Mouse (Mus musculus) MEL (cell line): ENCODE data around the gene Cdkn2d. TPM values are rescaled to one million over a fixed set of nuclear protein-coding genes. Genes with fewer than 3 reads are reported as not detected.

Experiments used
- DNase-seq: peaks from one replicate; pipeline ENCODE4 v3.0.0; 2011; ENCODE audit warnings: low read depth, low spot score
- H3K27ac ChIP-seq: 2 replicates; pipeline ENCODE4 v1.5.1; 2012; ENCODE audit warnings: low read depth, mild to moderate bottlenecking, control low read depth, low read length, moderate library complexity; ENCODE audit not compliant: control insufficient read depth
- H3K27me3 ChIP-seq, 2 experiments: fragments of 150-350 bp in 1 of 2; sonication (generic) in 1 of 2; 2 replicates each; pipeline ENCODE4 v1.6.1; 2012; ENCODE audit warnings: low read length in 2 of 2, mild to moderate bottlenecking in 2 of 2, improper control_type of control experiment in 1 of 2, moderate library complexity in 1 of 2; ENCODE audit not compliant: insufficient read depth in 2 of 2, control insufficient read depth in 1 of 2
- H3K36me3 ChIP-seq, 2 experiments: 2 replicates each; pipeline ENCODE4 v1.6.1; 2012 to 2014; ENCODE audit warnings: low read length in 2 of 2, improper control_type of control experiment in 1 of 2, inconsistent platforms in 1 of 2, mild to moderate bottlenecking in 1 of 2; ENCODE audit not compliant: insufficient read depth in 2 of 2, control insufficient read depth in 1 of 2
- H3K4me1 ChIP-seq, 2 experiments: fragments of 150-350 bp in 1 of 2; sonication (generic) in 1 of 2; 2 replicates each; pipeline ENCODE4 v1.6.1; 2012; ENCODE audit warnings: low read length in 2 of 2, improper control_type of control experiment in 1 of 2, mild to moderate bottlenecking in 1 of 2; ENCODE audit not compliant: insufficient read depth in 2 of 2, control insufficient read depth in 1 of 2
- H3K4me3 ChIP-seq, 2 experiments: fragments of 150-350 bp in 1 of 2; sonication (generic) in 1 of 2; 2 replicates each; pipeline ENCODE4 v1.5.1; 2012; ENCODE audit warnings: low read depth in 2 of 2, low read length in 2 of 2, mild to moderate bottlenecking in 2 of 2, moderate library complexity in 2 of 2, control low read depth in 1 of 2, improper control_type of control experiment in 1 of 2; ENCODE audit not compliant: control insufficient read depth in 1 of 2, insufficient read depth in 1 of 2
- H3K79me2 ChIP-seq: 2 replicates; pipeline ENCODE4 v1.6.1; 2012; ENCODE audit warnings: mild to moderate bottlenecking, low read length, moderate library complexity; ENCODE audit not compliant: control insufficient read depth, poor library complexity, insufficient read depth
- H3K9ac ChIP-seq: 2 replicates; pipeline ENCODE4 v1.6.1; 2012; ENCODE audit warnings: low read depth, mild to moderate bottlenecking, control low read depth, low read length, moderate library complexity; ENCODE audit not compliant: control insufficient read depth, poor library complexity, severe bottlenecking
- H3K9me3 ChIP-seq: fragments of 150-350 bp; sonication (generic); replicated peaks from 2 replicates; pipeline ENCODE4 v1.6.1; 2012; ENCODE audit warnings: mild to moderate bottlenecking, low read length, improper control_type of control experiment, moderate library complexity; ENCODE audit not compliant: insufficient read depth
- BHLHE40 ChIP-seq: IDR thresholded peaks from 2 replicates; pipeline ENCODE4 v1.6.1; 2012; ENCODE audit warnings: low read depth, mild to moderate bottlenecking, inconsistent platforms, low read length, improper control_type of control experiment, borderline replicate concordance
- CHD2 ChIP-seq: IDR thresholded peaks from 2 replicates; pipeline ENCODE4 v1.6.1; 2011; ENCODE audit warnings: low read length, improper control_type of control experiment
- CTCF ChIP-seq, 3 experiments: IDR thresholded peaks in 2 of 3; conservative IDR thresholded peaks in 1 of 3; 2 replicates each; pipeline ENCODE4 v1.5.1; 2011 to 2012; ENCODE audit warnings: low read length in 3 of 3, low read depth in 2 of 3, mild to moderate bottlenecking in 2 of 3, improper control_type of control experiment in 1 of 3, inconsistent platforms in 1 of 3, mixed read lengths in 1 of 3, moderate library complexity in 1 of 3; ENCODE audit not compliant: control insufficient read depth in 1 of 3, insufficient read depth in 1 of 3, poor library complexity in 1 of 3, severe bottlenecking in 1 of 3
- ELF1 ChIP-seq: IDR thresholded peaks from 2 replicates; pipeline ENCODE4 v1.6.1; 2014; ENCODE audit warnings: low read depth, mild to moderate bottlenecking, inconsistent platforms, low read length, improper control_type of control experiment, moderate library complexity
- ETS1 ChIP-seq: IDR thresholded peaks from 2 replicates; pipeline ENCODE4 v1.6.1; 2012; ENCODE audit warnings: low read depth, mild to moderate bottlenecking, inconsistent platforms, low read length, improper control_type of control experiment, moderate library complexity
- GABPA ChIP-seq: IDR thresholded peaks from 2 replicates; pipeline ENCODE4 v1.6.1; 2012; ENCODE audit warnings: low read depth, mild to moderate bottlenecking, inconsistent platforms, low read length, improper control_type of control experiment, moderate library complexity
- HCFC1 ChIP-seq: IDR thresholded peaks from 2 replicates; pipeline ENCODE4 v1.6.1; 2012; ENCODE audit warnings: low read depth, mild to moderate bottlenecking, inconsistent platforms, low read length, improper control_type of control experiment, moderate library complexity
- JUND ChIP-seq: IDR thresholded peaks from 2 replicates; pipeline ENCODE4 v1.6.1; 2011; ENCODE audit warnings: low read depth, mild to moderate bottlenecking, improper control_type of control experiment, low read length
- KAT2A ChIP-seq: conservative IDR thresholded peaks from 2 replicates; pipeline ENCODE4 v1.6.1; 2012; ENCODE audit warnings: low read depth, low read length, improper control_type of control experiment, inconsistent platforms
- MAFK ChIP-seq: IDR thresholded peaks from 2 replicates; pipeline ENCODE4 v1.6.1; 2011; ENCODE audit warnings: low read depth, mild to moderate bottlenecking, low read length, improper control_type of control experiment, borderline replicate concordance
- MAZ ChIP-seq: IDR thresholded peaks from 2 replicates; pipeline ENCODE4 v1.6.1; 2012; ENCODE audit warnings: low read depth, mild to moderate bottlenecking, inconsistent platforms, low read length, improper control_type of control experiment
- MYC ChIP-seq: IDR thresholded peaks from 2 replicates; pipeline ENCODE4 v1.6.1; 2011; ENCODE audit warnings: low read depth, mild to moderate bottlenecking, low read length, improper control_type of control experiment, moderate library complexity
- NELFE ChIP-seq: IDR thresholded peaks from 2 replicates; pipeline ENCODE4 v1.6.1; 2011; ENCODE audit warnings: low read depth, low read length, improper control_type of control experiment
- POLR2A ChIP-seq, 2 experiments: IDR thresholded peaks; 2 replicates each; pipeline ENCODE4 v1.6.1; 2011 to 2012; ENCODE audit warnings: low read length in 2 of 2, mild to moderate bottlenecking in 2 of 2, control low read depth in 1 of 2, improper control_type of control experiment in 1 of 2, low read depth in 1 of 2, moderate library complexity in 1 of 2; ENCODE audit not compliant: control insufficient read depth in 1 of 2, insufficient read depth in 1 of 2, poor library complexity in 1 of 2
- RAD21 ChIP-seq: IDR thresholded peaks from 2 replicates; pipeline ENCODE4 v1.6.1; 2011; ENCODE audit warnings: mild to moderate bottlenecking, low read depth, low read length, improper control_type of control experiment
- RCOR1 ChIP-seq: IDR thresholded peaks from 2 replicates; pipeline ENCODE4 v1.6.1; 2012; ENCODE audit warnings: low read depth, mild to moderate bottlenecking, inconsistent platforms, low read length, improper control_type of control experiment
- TAL1 ChIP-seq: IDR thresholded peaks from 2 replicates; pipeline ENCODE4 v1.6.1; 2012; ENCODE audit warnings: mild to moderate bottlenecking, inconsistent platforms, low read length, moderate library complexity, mixed read lengths
- TCF12 ChIP-seq: IDR thresholded peaks from 2 replicates; pipeline ENCODE4 v1.6.1; 2014; ENCODE audit warnings: low read depth, mild to moderate bottlenecking, inconsistent platforms, low read length, improper control_type of control experiment, moderate library complexity
- UBTF ChIP-seq: IDR thresholded peaks from 2 replicates; pipeline ENCODE4 v1.6.1; 2012; ENCODE audit warnings: low read depth, mild to moderate bottlenecking, inconsistent platforms, low read length, improper control_type of control experiment, moderate library complexity, borderline replicate concordance; ENCODE audit not compliant: insufficient read depth
- USF1 ChIP-seq: IDR thresholded peaks from 2 replicates; pipeline ENCODE4 v1.6.1; 2014; ENCODE audit warnings: low read depth, mild to moderate bottlenecking, inconsistent platforms, low read length, improper control_type of control experiment, moderate library complexity
- ZC3H11A ChIP-seq: IDR thresholded peaks from 2 replicates; pipeline ENCODE4 v1.6.1; 2012; ENCODE audit warnings: low read depth, mild to moderate bottlenecking, inconsistent platforms, low read length, improper control_type of control experiment
- ZKSCAN1 ChIP-seq: IDR thresholded peaks from 2 replicates; pipeline ENCODE4 v1.6.1; 2012; ENCODE audit warnings: low read depth, mild to moderate bottlenecking, inconsistent platforms, low read length, improper control_type of control experiment, moderate library complexity
- ZMIZ1 ChIP-seq: IDR thresholded peaks from 2 replicates; pipeline ENCODE4 v1.6.1; 2012; ENCODE audit warnings: low read depth, mild to moderate bottlenecking, inconsistent platforms, low read length, improper control_type of control experiment, moderate library complexity
- ZNF384 ChIP-seq: IDR thresholded peaks from 2 replicates; pipeline ENCODE4 v1.6.1; 2012; ENCODE audit warnings: low read depth, mild to moderate bottlenecking, inconsistent platforms, low read length, improper control_type of control experiment
- polyA plus RNA-seq, 2 experiments: library from polyadenylated mRNA; stranded (reverse) in 1 of 2; unstranded in 1 of 2; fragments of >175 nt in 1 of 2; fragments of >200 nt in 1 of 2; gene quantifications; 2 replicates each; pipeline versions ENCODE4 v1.2.1 to v1.2.4; 2012; ENCODE audit warnings: low replicate concordance in 2 of 2, low read depth in 1 of 2; ENCODE audit not compliant: insufficient read length in 2 of 2, insufficient read depth in 1 of 2, missing spikeins in 1 of 2
- total RNA-seq: library from RNA; depleted of rRNA; stranded (reverse); fragments of 300-350 nt; gene quantifications from 2 replicates; pipeline ENCODE4 v1.2.3, GENCODE M21; 2012

Cdkn2d gene
- total and polyA plus RNA-seq, 3 experiments, result 40.1 to 67.9 TPM; not detected in 1

DNA sequence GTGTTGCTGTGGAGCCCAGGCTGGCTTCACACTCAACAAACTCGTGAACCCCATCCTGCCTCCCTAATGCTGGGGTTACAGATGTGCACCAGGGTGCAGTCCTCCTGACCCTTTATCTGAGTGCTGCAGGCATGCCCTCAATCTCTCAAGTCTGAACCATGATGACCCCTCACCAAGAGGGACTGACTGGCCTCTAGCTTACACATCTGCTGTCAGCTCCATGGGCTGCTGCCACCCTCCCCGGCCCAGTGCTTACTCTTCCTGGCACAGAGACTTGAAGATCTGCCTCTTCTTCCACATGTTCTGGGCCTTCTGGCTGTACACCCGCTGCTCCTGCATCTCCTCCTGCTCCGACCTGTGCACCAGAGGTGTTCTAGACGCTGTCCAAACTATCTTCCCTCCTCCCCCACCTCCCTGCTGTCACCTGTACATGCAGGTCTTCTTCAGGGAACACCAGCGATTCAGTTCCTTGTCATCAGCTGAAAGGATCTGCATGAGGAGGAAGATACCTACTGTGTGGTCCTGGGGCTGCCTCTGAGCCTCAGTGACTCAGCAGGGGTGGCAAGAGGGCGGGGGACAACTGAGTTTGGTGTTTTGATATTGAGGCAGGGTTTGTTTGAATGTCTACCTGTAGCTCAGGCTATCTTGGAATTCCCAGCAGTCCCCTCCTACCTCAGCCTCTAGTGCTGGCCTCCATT is 16.0 kb downstream of the Cdkn2d start (continued):
- TF ChIP-seq BHLHE40, result no peak
- TF ChIP-seq JUND, result no peak
- no peak for TF ChIP-seq HCFC1
- no peak for TF ChIP-seq MAZ
- no peak for TF ChIP-seq ZNF384
- TF ChIP-seq USF1, result no peak
- TF ChIP-seq POLR2A (IDR thresholded peaks at IDR 0.05; ENCODE audit: control insufficient read depth in 1 of 2, insufficient read depth in 1 of 2, low read depth in 1 of 2, low read length in 2 of 2, poor library complexity in 1 of 2), result peak in 1 of 2 experiments; percentile 55; a peak in 1 of 4 replicates
- TF ChIP-seq TAL1, result peak; percentile 54; the same call in 1 of the 2 replicates
- peak; percentile 26; the same call in 1 of the 2 replicates for TF ChIP-seq ZMIZ1
- TF ChIP-seq MAFK, result no peak

DNA sequence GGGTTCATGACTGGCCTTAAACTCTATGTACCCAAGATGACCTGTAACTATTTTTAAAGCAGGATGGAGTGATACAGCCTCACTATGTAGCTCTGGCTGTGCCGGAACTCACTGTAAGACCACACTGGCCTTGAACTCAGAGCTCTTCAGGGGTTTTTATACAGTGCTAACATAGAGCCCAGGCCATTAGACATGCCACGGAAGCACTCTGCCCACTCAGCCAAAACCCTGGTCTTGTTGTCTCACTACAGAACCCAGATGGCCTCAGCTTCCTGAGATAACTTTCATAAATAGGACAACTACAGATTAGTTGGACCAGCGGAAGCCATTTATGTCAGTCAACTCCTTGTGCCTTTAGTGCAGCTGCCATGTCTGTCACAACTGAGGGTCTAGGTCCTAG is 16.9 kb downstream of the Cdkn2d start:
- Histone ChIP-seq H3K4me1 (no peaks in the 10 kb centered on the region), H3K27ac (no peak overlapping the region), H3K36me3 (peaks cover 0 to 62% of the 10 kb centered on the region in 2 experiments; a peak in 2 of 4 replicates), H3K9me3 (no peaks in the 10 kb centered on the region), H3K27me3 (no peaks in the 10 kb centered on the region), H3K9ac (no peak overlapping the region), H3K4me3 (no peak overlapping the region), H3K79me2 (no peaks in the 10 kb centered on the region)
- DNase-seq, result peak; percentile 47
- TF ChIP-seq POLR2A (IDR thresholded peaks at IDR 0.05; ENCODE audit: control insufficient read depth in 1 of 2, insufficient read depth in 1 of 2, low read depth in 1 of 2, low read length in 2 of 2, poor library complexity in 1 of 2), result no peak
- TF ChIP-seq CHD2, result 0 out of 2 replicates have a peak, but pooled peaks have one; percentile 12

DNA sequence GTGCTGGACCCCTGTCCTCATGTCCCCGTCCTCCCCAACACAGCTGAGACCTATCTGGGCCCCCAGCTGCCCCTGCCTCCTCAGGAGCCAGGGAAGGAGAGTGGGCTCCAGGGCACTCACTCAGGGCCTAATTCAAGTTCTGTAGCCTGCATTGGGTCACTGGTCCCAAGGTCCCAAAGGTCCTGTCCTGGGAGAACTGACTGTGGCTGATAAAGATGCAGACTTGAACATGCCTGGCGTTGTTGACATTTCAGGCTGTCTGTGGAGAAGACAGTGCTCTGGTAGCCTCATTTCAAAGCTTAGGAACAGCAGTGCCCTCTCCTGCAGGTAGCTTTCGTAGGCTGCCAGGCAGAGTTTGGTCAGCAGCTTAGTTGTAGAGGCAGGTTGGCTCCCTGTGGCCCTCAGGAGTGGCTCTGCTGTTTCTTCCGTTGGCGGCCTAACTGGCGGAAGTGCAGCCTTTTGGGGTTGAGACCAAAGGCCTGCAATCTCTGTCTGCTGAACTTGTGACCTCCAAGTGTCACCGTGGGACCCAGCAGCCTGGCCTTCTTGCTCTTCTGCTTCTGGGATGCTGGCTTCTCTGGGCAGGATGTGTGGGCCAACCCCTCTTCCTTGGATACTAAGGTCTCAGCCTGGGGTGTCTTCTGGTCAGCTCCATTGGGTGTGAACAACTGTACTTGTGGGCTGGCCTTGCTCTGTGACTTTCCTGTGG is 17.5 kb downstream of the Cdkn2d start:
- no peak overlapping the region for H3K27ac ChIP-seq
- no peak overlapping the region for H3K4me3 ChIP-seq
- H3K79me2 ChIP-seq, result no peaks in the 10 kb centered on the region
- no peaks in the 10 kb centered on the region for H3K4me1 ChIP-seq
- no peaks in the 10 kb centered on the region for H3K9me3 ChIP-seq
- no peaks in the 10 kb centered on the region for H3K27me3 ChIP-seq
- no peak overlapping the region for H3K9ac ChIP-seq
- peaks cover 0 to 65% of the 10 kb centered on the region in 2 experiments; a peak in 2 of 4 replicates for H3K36me3 ChIP-seq
- DNase-seq, result peak; percentile 52
- TF ChIP-seq NELFE (0 out of 2 replicates have a peak, but pooled peaks have one; percentile 21), POLR2A (IDR thresholded peaks at IDR 0.05; ENCODE audit: control insufficient read depth in 1 of 2, insufficient read depth in 1 of 2, low read depth in 1 of 2, low read length in 2 of 2, poor library complexity in 1 of 2) (peak in 1 of 2 experiments; percentile 34; a peak in 2 of 4 replicates), ZKSCAN1 (no peak; the same call in 1 of the 2 replicates), KAT2A (no peak), ELF1 (0 out of 2 replicates have a peak, but pooled peaks have one; percentile 30), UBTF (no peak), MYC (no peak), MAZ (peak; percentile 62; the same call in 1 of the 2 replicates), ETS1 (no peak), MAFK (0 out of 2 replicates have a peak, but pooled peaks have one; percentile 34), TCF12 (0 out of 2 replicates have a peak, but pooled peaks have one; percentile 11), ZNF384 (no peak), JUND (no peak), CTCF (IDR thresholded peaks at IDR 0.05 in 2 of 3, conservative IDR thresholded peaks at IDR 0.05 in 1 of 3; ENCODE audit: control insufficient read depth in 1 of 3, insufficient read depth in 1 of 3, low read depth in 2 of 3, low read length in 3 of 3, poor library complexity in 1 of 3, severe bottlenecking in 1 of 3) (no peak), RAD21 (no peak), GABPA (no peak), ZC3H11A (no peak), RCOR1 (no peak), CHD2 (peak; percentile 18; the same call in 1 of the 2 replicates)
